Mouse (Mus musculus): ENCODE results near the gene Lims1.

- TF ChIP-seq CTCF (IDR thresholded peaks at IDR 0.05; ENCODE audit: low read depth, low read length) (no peak), POLR2A (IDR thresholded peaks at IDR 0.05; ENCODE audit: extremely low read depth, insufficient read depth, low read length) (no peak)
Measured at GRCm38 (mm10) chr10:58331741-58332140, 8.5 kb downstream of the Lims1 start.

Measured in liver, adult 2 months (tissue).